Mouse (Mus musculus): ENCODE results near the gene Foxj3. TPM values are rescaled to one million over a fixed set of nuclear protein-coding genes. Genes with fewer than 3 reads are reported as not detected.

Gene Foxj3
- polyA plus RNA-seq, 1 experiment = 48.6 TPM

- H3K27ac ChIP-seq (ENCODE audit: insufficient read depth, low read length) = no peak overlapping the region
- TF ChIP-seq CTCF (IDR thresholded peaks at IDR 0.05; ENCODE audit: borderline replicate concordance, insufficient read depth, low read length) (no peak), POLR2A (IDR thresholded peaks at IDR 0.05; ENCODE audit: low read depth, low read length) (no peak)
Measured at GRCm38 (mm10) chr4:119633342-119633741, 96.5 kb downstream of the Foxj3 start.

GRCm38 (mm10) chr4:119633948-119634347 lies 97.1 kb downstream of the Foxj3 start:
- no peaks in the 10 kb centered on the region for H3K4me1 ChIP-seq (ENCODE audit: control insufficient read depth, insufficient read depth, low read length)

More at GRCm38 (mm10) chr4:119633342-119633741, 96.5 kb downstream of the Foxj3 start:
- Histone ChIP-seq H3K4me1 (ENCODE audit: control insufficient read depth, insufficient read depth, low read length) (no peaks in the 10 kb centered on the region), H3K4me3 (ENCODE audit: insufficient read depth, low read length) (no peak overlapping the region)

GRCm38 (mm10) chr4:119634908-119635660 lies 98.3 kb downstream of the Foxj3 start:
- Histone ChIP-seq H3K4me1 (ENCODE audit: control insufficient read depth, insufficient read depth, low read length) (no peaks in the 10 kb centered on the region), H3K4me3 (ENCODE audit: insufficient read depth, low read length) (no peak overlapping the region), H3K27ac (ENCODE audit: insufficient read depth, low read length) (no peak overlapping the region)
- TF ChIP-seq CTCF (IDR thresholded peaks at IDR 0.05; ENCODE audit: borderline replicate concordance, insufficient read depth, low read length) (no peak), POLR2A (IDR thresholded peaks at IDR 0.05; ENCODE audit: low read depth, low read length) (no peak)

More at GRCm38 (mm10) chr4:119633948-119634347, 97.1 kb downstream of the Foxj3 start:
- TF ChIP-seq POLR2A (IDR thresholded peaks at IDR 0.05; ENCODE audit: low read depth, low read length) (no peak), CTCF (IDR thresholded peaks at IDR 0.05; ENCODE audit: borderline replicate concordance, insufficient read depth, low read length) (no peak)
- no peak overlapping the region for H3K27ac ChIP-seq (ENCODE audit: insufficient read depth, low read length)
- H3K4me3 ChIP-seq (ENCODE audit: insufficient read depth, low read length) = no peak overlapping the region

GRCm38 (mm10) chr4:119635686-119636085 lies 98.9 kb downstream of the Foxj3 start:
- Histone ChIP-seq H3K4me1 (ENCODE audit: control insufficient read depth, insufficient read depth, low read length) (no peaks in the 10 kb centered on the region), H3K4me3 (ENCODE audit: insufficient read depth, low read length) (no peak overlapping the region), H3K27ac (ENCODE audit: insufficient read depth, low read length) (no peak overlapping the region)
- no peak for TF ChIP-seq POLR2A (IDR thresholded peaks at IDR 0.05; ENCODE audit: low read depth, low read length)
- no peak for TF ChIP-seq CTCF (IDR thresholded peaks at IDR 0.05; ENCODE audit: borderline replicate concordance, insufficient read depth, low read length)

- Histone ChIP-seq H3K27ac (ENCODE audit: insufficient read depth, low read length) (no peak overlapping the region), H3K4me3 (ENCODE audit: insufficient read depth, low read length) (no peak overlapping the region), H3K4me1 (ENCODE audit: control insufficient read depth, insufficient read depth, low read length) (no peaks in the 10 kb centered on the region)
- TF ChIP-seq POLR2A (IDR thresholded peaks at IDR 0.05; ENCODE audit: low read depth, low read length) (no peak), CTCF (IDR thresholded peaks at IDR 0.05; ENCODE audit: borderline replicate concordance, insufficient read depth, low read length) (no peak)
Measured at GRCm38 (mm10) chr4:119636731-119637130, 99.9 kb downstream of the Foxj3 start.

GRCm38 (mm10) chr4:119637176-119637845 lies 100.5 kb downstream of the Foxj3 start, which contains the start of gene Guca2a:
TSS of gene Guca2a (plus strand) at chr4:119637704.
- H3K27ac ChIP-seq (ENCODE audit: insufficient read depth, low read length) = no peak within 1 kb of the TSS
- H3K4me3 ChIP-seq (ENCODE audit: insufficient read depth, low read length) = no peak within 1 kb of the TSS
- no peak for TF ChIP-seq POLR2A (IDR thresholded peaks at IDR 0.05; ENCODE audit: low read depth, low read length)
- TF ChIP-seq CTCF (IDR thresholded peaks at IDR 0.05; ENCODE audit: borderline replicate concordance, insufficient read depth, low read length) = no peak
- no peaks in the 10 kb centered on the region for H3K4me1 ChIP-seq (ENCODE audit: control insufficient read depth, insufficient read depth, low read length)

- TF ChIP-seq POLR2A (IDR thresholded peaks at IDR 0.05; ENCODE audit: low read depth, low read length) = no peak
- no peak for TF ChIP-seq CTCF (IDR thresholded peaks at IDR 0.05; ENCODE audit: borderline replicate concordance, insufficient read depth, low read length)
- Histone ChIP-seq H3K27ac (ENCODE audit: insufficient read depth, low read length) (no peak overlapping the region), H3K4me3 (ENCODE audit: insufficient read depth, low read length) (no peak overlapping the region), H3K4me1 (ENCODE audit: control insufficient read depth, insufficient read depth, low read length) (no peaks in the 10 kb centered on the region)
Measured at GRCm38 (mm10) chr4:119637946-119638345, 101.1 kb downstream of the Foxj3 start.

GRCm38 (mm10) chr4:119638656-119639055 lies 101.9 kb downstream of the Foxj3 start:
- H3K4me3 ChIP-seq (ENCODE audit: insufficient read depth, low read length) = no peak overlapping the region
- H3K4me1 ChIP-seq (ENCODE audit: control insufficient read depth, insufficient read depth, low read length) = no peaks in the 10 kb centered on the region
- H3K27ac ChIP-seq (ENCODE audit: insufficient read depth, low read length) = no peak overlapping the region
- TF ChIP-seq POLR2A (IDR thresholded peaks at IDR 0.05; ENCODE audit: low read depth, low read length) (no peak), CTCF (IDR thresholded peaks at IDR 0.05; ENCODE audit: borderline replicate concordance, insufficient read depth, low read length) (no peak)

GRCm38 (mm10) chr4:119642666-119643065 lies 105.9 kb downstream of the Foxj3 start:
- Histone ChIP-seq H3K4me1 (ENCODE audit: control insufficient read depth, insufficient read depth, low read length) (no peaks in the 10 kb centered on the region), H3K27ac (ENCODE audit: insufficient read depth, low read length) (no peak overlapping the region), H3K4me3 (ENCODE audit: insufficient read depth, low read length) (no peak overlapping the region)
- TF ChIP-seq POLR2A (IDR thresholded peaks at IDR 0.05; ENCODE audit: low read depth, low read length) = no peak
- TF ChIP-seq CTCF (IDR thresholded peaks at IDR 0.05; ENCODE audit: borderline replicate concordance, insufficient read depth, low read length) = no peak

- TF ChIP-seq POLR2A (IDR thresholded peaks at IDR 0.05; ENCODE audit: low read depth, low read length) (no peak), CTCF (IDR thresholded peaks at IDR 0.05; ENCODE audit: borderline replicate concordance, insufficient read depth, low read length) (no peak)
- Histone ChIP-seq H3K4me3 (ENCODE audit: insufficient read depth, low read length) (no peak overlapping the region), H3K4me1 (ENCODE audit: control insufficient read depth, insufficient read depth, low read length) (peaks cover under 1% of the 10 kb centered on the region; the same call in 1 of the 2 replicates), H3K27ac (ENCODE audit: insufficient read depth, low read length) (no peak overlapping the region)
Measured at GRCm38 (mm10) chr4:119657011-119657410, 120.2 kb downstream of the Foxj3 start.
